Mouse (Mus musculus): ENCODE measurements around the gene Cdc27. TPM values are rescaled to one million over a fixed set of nuclear protein-coding genes. Genes with fewer than 3 reads are reported as not detected.
A peak's percentile ranks its signal among the peaks of the same experiment; 100 is the strongest.

Cdc27 gene
- polyA plus RNA-seq, 1 experiment from 2014 or later: 31.7 TPM

- WGBS: 77% methylated on average over 5 of the region's 5 CpGs
- Histone ChIP-seq H3K9me3 (ENCODE audit: control insufficient read depth, low read length) (no peaks in the 10 kb centered on the region), H3K4me1 (replicated peaks; ENCODE audit: control insufficient read depth, insufficient read depth, low read length) (peaks cover 21% of the 10 kb centered on the region), H3K36me3 (ENCODE audit: control insufficient read depth, insufficient read depth) (peaks cover 4% of the 10 kb centered on the region; the same call in 1 of the 2 replicates), H3K27ac (ENCODE audit: low read length) (no peak overlapping the region), H3K4me3 (replicated peaks; ENCODE audit: low read length) (no peak overlapping the region), H3K4me2 (ENCODE audit: low read length) (0 out of 2 replicates have a peak overlapping the region, but pooled peaks have one; percentile 14), H3K9ac (replicated peaks; ENCODE audit: low read depth, low read length) (no peak overlapping the region), H3K27me3 (replicated peaks; ENCODE audit: control insufficient read depth, insufficient read depth, low read length) (no peaks in the 10 kb centered on the region)
- ATAC-seq: no peak
Observed at GRCm38 (mm10) chr11:104467698-104468097, 82.7 kb downstream of the Cdc27 start.

- Histone ChIP-seq H3K36me3 (ENCODE audit: control insufficient read depth, insufficient read depth) (peaks cover 6% of the 10 kb centered on the region; the same call in 1 of the 2 replicates), H3K27me3 (replicated peaks; ENCODE audit: control insufficient read depth, insufficient read depth, low read length) (no peaks in the 10 kb centered on the region), H3K4me3 (replicated peaks; ENCODE audit: low read length) (no peak overlapping the region), H3K9ac (replicated peaks; ENCODE audit: low read depth, low read length) (no peak overlapping the region), H3K27ac (ENCODE audit: low read length) (no peak overlapping the region), H3K4me2 (ENCODE audit: low read length) (no peak overlapping the region), H3K9me3 (ENCODE audit: control insufficient read depth, low read length) (no peaks in the 10 kb centered on the region), H3K4me1 (replicated peaks; ENCODE audit: control insufficient read depth, insufficient read depth, low read length) (peaks cover 5% of the 10 kb centered on the region)
- no peak for ATAC-seq
Observed at GRCm38 (mm10) chr11:104461551-104461950, 88.9 kb downstream of the Cdc27 start.

GRCm38 (mm10) chr11:104459671-104460070, 90.7 kb downstream of the Cdc27 start:
- Histone ChIP-seq H3K27me3 (replicated peaks; ENCODE audit: control insufficient read depth, insufficient read depth, low read length) (no peaks in the 10 kb centered on the region), H3K9me3 (ENCODE audit: control insufficient read depth, low read length) (no peaks in the 10 kb centered on the region), H3K36me3 (ENCODE audit: control insufficient read depth, insufficient read depth) (peaks cover 6% of the 10 kb centered on the region; the same call in 1 of the 2 replicates), H3K4me1 (replicated peaks; ENCODE audit: control insufficient read depth, insufficient read depth, low read length) (no peaks in the 10 kb centered on the region), H3K4me3 (replicated peaks; ENCODE audit: low read length) (no peak overlapping the region), H3K27ac (ENCODE audit: low read length) (no peak overlapping the region), H3K4me2 (ENCODE audit: low read length) (no peak overlapping the region), H3K9ac (replicated peaks; ENCODE audit: low read depth, low read length) (no peak overlapping the region)
- 90% methylated on average over 2 of the region's 2 CpGs for WGBS
- ATAC-seq: no peak

- Histone ChIP-seq H3K27me3 (replicated peaks; ENCODE audit: control insufficient read depth, insufficient read depth, low read length) (no peaks in the 10 kb centered on the region), H3K9ac (replicated peaks; ENCODE audit: low read depth, low read length) (no peak overlapping the region), H3K9me3 (ENCODE audit: control insufficient read depth, low read length) (no peaks in the 10 kb centered on the region), H3K4me2 (ENCODE audit: low read length) (no peak overlapping the region), H3K4me1 (replicated peaks; ENCODE audit: control insufficient read depth, insufficient read depth, low read length) (no peaks in the 10 kb centered on the region), H3K36me3 (ENCODE audit: control insufficient read depth, insufficient read depth) (peaks cover 6% of the 10 kb centered on the region; the same call in 1 of the 2 replicates), H3K4me3 (replicated peaks; ENCODE audit: low read length) (no peak overlapping the region), H3K27ac (ENCODE audit: low read length) (no peak overlapping the region)
- WGBS: 84% methylated on average over 2 of the region's 2 CpGs
- no peak for ATAC-seq
Observed at GRCm38 (mm10) chr11:104458507-104458906, 91.9 kb downstream of the Cdc27 start.

Other genes starting within 250 kb of the Cdc27 start
- gene Kansl1, start 81.8 kb downstream of the Cdc27 start, polyA plus RNA-seq (2015; fragmentation: Nextera tagmentation; extraction: Ambion mirVana): 32.5 and 32.7 TPM in 2 replicates
- 3.0 and 3.2 TPM in 2 replicates for gene Myl4, start within 50 bp of the Cdc27 start, polyA plus RNA-seq (2015; fragmentation: Nextera tagmentation; extraction: Ambion mirVana)
- 0.65 and 0.91 TPM in 2 replicates for gene Itgb3, start 57.4 kb upstream of the Cdc27 start, polyA plus RNA-seq (2015; fragmentation: Nextera tagmentation; extraction: Ambion mirVana)
- 0.20 TPM in 1 of 2 replicates, not detected in the other for gene Gm11639, start 135.1 kb upstream of the Cdc27 start, polyA plus RNA-seq (2015; fragmentation: Nextera tagmentation; extraction: Ambion mirVana)